Mouse (Mus musculus) WW6 (cell line): Measurements from ENCODE around the gene Plekhh2.
"Not testable (repeated sequence)": the region's sequence is repeated elsewhere in the genome, so short reads cannot be mapped to it uniquely, and the experiment has no call there.

Experiments used
- DNase-seq: peaks from one replicate; pipeline ENCODE4 v3.0.0-alpha.2; 2013; ENCODE audit warnings: low read depth, low spot score

Plekhh2 gene

GRCm38 (mm10) chr17:84512516-84513085 is 906 bp downstream of the Plekhh2 start:
- DNase-seq: no peak

- no peak for DNase-seq
Observed at GRCm38 (mm10) chr17:84515901-84516300, 4.2 kb downstream of the Plekhh2 start.

- DNase-seq: no peak
Observed at GRCm38 (mm10) chr17:84519346-84519745, 7.7 kb downstream of the Plekhh2 start.

GRCm38 (mm10) chr17:84520057-84520456 is 8.4 kb downstream of the Plekhh2 start:
- DNase-seq: no peak

GRCm38 (mm10) chr17:84529356-84529755 is 17.7 kb downstream of the Plekhh2 start:
- no peak for DNase-seq

GRCm38 (mm10) chr17:84530202-84530796 is 18.6 kb downstream of the Plekhh2 start:
- DNase-seq: no peak

GRCm38 (mm10) chr17:84532909-84533499 is 21.3 kb downstream of the Plekhh2 start:
- no peak for DNase-seq

- DNase-seq: no peak
Observed at GRCm38 (mm10) chr17:84533841-84534240, 22.1 kb downstream of the Plekhh2 start.

GRCm38 (mm10) chr17:84534632-84535031 is 22.9 kb downstream of the Plekhh2 start:
- no peak for DNase-seq

- no peak for DNase-seq
Observed at GRCm38 (mm10) chr17:84535226-84535625, 23.5 kb downstream of the Plekhh2 start.

- DNase-seq: no peak
Observed at GRCm38 (mm10) chr17:84537301-84537700, 25.6 kb downstream of the Plekhh2 start.

GRCm38 (mm10) chr17:84537966-84538365 is 26.3 kb downstream of the Plekhh2 start:
- DNase-seq: no peak

GRCm38 (mm10) chr17:84540603-84541002 is 28.9 kb downstream of the Plekhh2 start:
- no peak for DNase-seq

- DNase-seq: no peak
Observed at GRCm38 (mm10) chr17:84550902-84551877, 39.5 kb downstream of the Plekhh2 start.

GRCm38 (mm10) chr17:84552230-84552629 is 40.5 kb downstream of the Plekhh2 start:
- no peak for DNase-seq

- not testable (repeated sequence) for DNase-seq
Observed at GRCm38 (mm10) chr17:84564264-84564663, 52.6 kb downstream of the Plekhh2 start.

- no peak for DNase-seq
Observed at GRCm38 (mm10) chr17:84565762-84566161, 54.1 kb downstream of the Plekhh2 start.

- no peak for DNase-seq
Observed at GRCm38 (mm10) chr17:84566773-84567555, 55.3 kb downstream of the Plekhh2 start.

GRCm38 (mm10) chr17:84568807-84569206 is 57.1 kb downstream of the Plekhh2 start:
- no peak for DNase-seq

GRCm38 (mm10) chr17:84569770-84570169 is 58.1 kb downstream of the Plekhh2 start:
- DNase-seq: no peak

- peak; percentile 55 for DNase-seq
Observed at GRCm38 (mm10) chr17:84571629-84572028, 59.9 kb downstream of the Plekhh2 start.
